Mouse (Mus musculus): ENCODE results near the gene Pbx4.

Pbx4 gene

DNA sequence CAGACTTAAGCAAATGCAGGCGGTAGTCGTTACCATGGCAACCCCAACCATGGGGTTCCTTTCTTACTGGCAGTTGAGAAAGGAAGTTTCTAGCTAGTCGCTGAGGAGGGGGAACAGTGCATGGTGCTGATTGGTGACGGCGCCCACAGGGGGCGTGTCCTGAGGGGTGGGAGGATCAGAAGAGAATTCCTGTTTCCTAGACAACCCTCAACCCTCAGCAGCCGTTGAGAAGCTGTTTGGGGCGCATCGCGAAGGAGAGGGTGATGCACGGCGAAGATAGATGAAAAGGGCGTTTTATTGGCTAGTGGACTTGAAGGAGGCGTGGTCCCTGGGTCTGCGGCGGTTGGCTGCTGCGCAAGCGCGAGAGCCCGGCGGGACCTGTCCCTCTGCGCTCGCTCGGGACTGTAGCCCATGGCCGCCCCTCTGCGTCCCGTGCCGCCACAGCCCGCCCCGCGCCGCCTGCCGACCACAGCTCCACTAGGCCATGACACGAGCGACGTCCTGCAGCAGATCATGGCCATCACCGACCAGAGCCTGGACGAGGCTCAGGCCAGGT, at the start of gene Pbx4:
Gene Pbx4, plus strand, starts transcription at position 194 of the 556 bp plus-strand sequence.
- DNase-seq (ENCODE audit: low spot score) = peak; percentile 72

DNA sequence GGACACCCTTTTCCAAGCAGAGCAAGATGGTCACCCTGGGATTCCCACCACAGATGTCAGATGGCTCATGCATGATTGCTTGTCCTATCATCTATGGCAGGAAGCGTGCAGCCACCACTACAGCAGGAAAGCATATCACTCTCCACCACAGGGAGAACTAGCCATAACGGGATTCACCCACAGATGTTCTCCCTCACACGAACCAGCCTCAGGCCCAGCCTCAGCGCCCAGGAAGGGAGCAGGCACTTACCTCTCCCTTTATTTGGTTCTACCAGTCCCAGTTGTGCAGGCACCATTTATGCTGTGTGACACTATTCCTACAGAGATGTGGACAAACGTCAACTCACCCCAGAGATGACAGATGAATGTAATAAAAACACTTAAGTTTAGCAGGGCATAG, 43.2 kb upstream of the Pbx4 start:
- no peak for DNase-seq (ENCODE audit: low spot score)

DNA sequence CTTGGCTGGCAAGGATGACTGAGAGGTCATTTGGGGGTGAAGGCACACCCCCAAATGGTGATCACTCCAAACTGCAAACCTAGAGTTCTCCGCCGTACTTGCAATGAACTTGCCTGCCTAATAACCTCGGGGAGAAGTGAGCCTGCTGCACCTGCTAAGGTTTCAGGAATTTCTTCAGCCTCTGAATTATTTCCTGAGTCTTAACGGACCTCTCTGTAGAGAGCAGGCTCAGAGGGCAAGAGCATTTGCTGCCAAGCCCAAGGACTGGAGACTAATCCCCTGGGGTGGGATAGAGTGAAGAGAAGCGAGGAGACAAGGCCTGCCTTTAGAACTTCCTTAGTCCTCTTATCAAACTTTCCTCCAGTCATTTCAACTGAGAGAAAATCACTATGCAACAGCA, 42.6 kb upstream of the Pbx4 start:
- DNase-seq (ENCODE audit: low spot score) = no peak

DNA sequence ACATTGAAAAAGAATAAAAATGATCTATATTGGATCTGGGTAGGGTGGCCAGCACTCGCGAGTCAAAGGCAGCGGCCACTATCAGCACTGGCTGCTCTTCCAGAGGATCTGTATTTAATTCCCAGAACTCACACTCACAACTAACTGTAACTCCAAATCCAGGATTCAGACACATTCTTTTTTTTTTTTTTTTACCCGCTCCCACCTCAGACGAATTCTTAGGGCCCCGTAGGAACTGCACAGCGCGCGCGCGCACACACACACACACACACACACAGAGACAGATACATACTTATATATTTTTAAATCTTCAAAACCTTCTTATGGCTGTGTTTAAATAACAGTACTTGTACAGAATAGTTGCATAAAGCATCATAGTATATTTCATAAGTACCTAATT, 41.9 kb upstream of the Pbx4 start:
- DNase-seq (ENCODE audit: low spot score) = no peak

DNA sequence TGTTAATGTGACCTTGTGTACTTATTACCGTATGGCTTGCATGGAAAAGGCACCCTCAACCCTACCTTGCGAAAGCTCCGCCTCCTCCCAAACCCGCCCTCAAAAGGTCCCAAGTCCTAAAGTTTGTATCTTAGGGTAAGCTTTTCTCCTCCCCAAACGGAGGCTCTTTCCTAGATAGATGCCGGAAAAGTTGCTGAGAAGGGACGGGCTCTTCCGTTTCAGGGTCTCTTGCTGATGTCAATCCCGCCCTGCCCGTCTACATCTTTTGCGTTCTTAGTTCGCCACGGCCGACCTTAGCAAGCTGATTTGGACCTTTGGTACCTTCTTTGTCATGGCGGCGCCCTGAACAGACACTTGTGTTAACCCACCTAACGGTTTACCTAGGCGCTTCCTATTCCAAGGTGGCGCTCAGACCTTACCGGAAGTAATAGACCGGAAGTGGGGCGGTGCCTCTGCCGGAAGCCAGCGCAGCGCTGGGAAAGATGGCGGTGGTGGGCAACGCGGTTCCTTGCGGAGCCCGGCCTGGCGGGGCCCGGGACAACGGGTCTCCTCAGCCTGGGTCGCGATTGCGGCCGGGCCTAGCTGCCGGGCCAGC, 41.4 kb upstream of the Pbx4 start, which contains the start of the genes Atp13a1 and Zfp866:
Gene Atp13a1, plus strand, starts transcription at position 391 of the 595 bp plus-strand sequence.
Gene Zfp866, minus strand, starts transcription at position 406 of the 595 bp plus-strand sequence.
- peak; percentile 89 for DNase-seq (ENCODE audit: low spot score)

DNA sequence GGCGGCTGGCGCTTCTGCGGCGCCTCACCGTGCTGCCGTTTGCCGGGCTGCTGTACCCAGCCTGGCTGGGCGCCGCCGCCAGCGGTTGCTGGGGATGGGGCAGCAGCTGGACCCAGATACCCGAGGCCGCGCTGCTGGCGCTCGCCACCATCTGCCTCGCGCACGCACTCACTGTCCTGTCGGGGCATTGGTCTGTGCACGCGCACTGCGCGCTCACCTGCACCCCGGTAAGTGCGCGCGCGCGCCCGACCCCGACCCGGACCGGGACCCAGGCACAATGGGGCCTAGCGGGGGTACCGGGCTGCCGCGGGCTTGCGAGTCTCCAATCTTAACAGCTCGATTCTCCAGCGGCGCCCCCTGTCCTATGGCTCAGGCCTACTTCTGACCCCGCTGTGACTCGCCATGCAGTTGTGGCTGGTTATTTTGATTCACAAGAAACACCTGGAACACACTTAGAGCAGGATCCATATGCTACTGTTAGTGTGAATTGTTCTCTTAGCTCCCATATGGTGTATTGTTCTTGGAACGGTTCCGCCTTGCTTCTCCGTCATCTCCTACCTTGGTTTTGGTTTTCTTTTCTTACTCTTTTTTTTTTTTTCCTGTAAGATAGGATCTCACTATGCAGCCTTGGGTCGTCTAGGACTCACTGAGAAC, 40.7 kb upstream of the Pbx4 start:
- DNase-seq (ENCODE audit: low spot score) = peak; percentile 37

DNA sequence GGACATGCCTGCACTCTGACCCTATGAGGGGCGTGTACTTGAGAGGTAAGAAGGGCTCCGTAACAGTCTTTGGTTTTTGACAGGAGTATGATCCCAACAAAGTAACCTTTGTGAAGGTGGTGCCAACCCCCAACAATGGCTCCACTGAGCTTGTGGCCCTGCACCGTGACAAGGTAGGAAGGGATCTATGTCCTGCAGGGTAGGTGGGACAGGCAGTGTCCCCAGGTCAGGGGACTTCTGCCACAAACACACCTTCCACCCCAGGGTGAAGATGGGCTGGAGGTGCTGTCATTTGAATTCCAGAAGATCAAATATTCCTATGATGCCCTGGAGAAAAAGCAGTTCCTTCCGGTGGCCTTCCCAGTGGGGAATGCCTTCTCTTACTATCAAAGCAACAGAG, 38.6 kb upstream of the Pbx4 start:
- DNase-seq (ENCODE audit: low spot score) = no peak

DNA sequence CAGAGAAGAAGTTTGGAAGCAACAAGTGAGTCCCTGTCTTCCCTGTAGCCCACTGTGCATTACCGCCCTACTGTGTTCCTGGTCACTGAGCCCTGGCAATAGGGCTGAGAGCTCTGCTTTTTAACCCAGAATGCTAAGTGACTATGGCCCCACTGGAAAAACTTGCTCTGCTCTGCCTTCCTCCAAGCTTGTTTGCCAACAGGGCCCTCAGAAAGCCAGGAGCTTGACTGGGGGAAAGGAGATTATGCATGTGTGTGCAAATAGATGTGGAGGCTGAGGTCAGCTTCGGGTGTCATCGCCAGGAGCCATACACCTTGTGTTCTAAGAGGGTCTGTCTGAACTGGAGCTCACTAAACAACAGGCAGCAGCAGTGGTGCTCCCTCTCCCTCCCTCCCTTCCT, 38.2 kb upstream of the Pbx4 start:
- DNase-seq (ENCODE audit: low spot score) = no peak

DNA sequence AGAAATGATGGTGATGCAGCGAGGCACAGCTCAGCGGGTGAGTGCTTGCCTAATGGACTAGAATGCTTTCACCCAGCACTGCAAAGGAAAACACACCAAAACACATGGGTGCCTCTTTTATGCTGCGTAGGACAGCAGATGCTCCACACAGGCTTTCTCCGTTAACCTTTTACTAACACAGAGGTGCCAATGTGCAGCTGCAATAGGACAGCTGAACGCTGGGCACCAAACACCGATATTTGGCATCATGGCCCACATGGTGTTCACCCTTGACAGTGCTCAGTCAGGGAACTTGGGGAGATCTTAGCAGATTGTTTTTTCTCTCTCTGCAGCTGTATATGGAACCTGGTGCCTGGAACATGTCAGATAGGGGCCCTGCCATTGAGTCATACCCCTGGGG, 37.4 kb upstream of the Pbx4 start:
- DNase-seq (ENCODE audit: low spot score) = no peak

DNA sequence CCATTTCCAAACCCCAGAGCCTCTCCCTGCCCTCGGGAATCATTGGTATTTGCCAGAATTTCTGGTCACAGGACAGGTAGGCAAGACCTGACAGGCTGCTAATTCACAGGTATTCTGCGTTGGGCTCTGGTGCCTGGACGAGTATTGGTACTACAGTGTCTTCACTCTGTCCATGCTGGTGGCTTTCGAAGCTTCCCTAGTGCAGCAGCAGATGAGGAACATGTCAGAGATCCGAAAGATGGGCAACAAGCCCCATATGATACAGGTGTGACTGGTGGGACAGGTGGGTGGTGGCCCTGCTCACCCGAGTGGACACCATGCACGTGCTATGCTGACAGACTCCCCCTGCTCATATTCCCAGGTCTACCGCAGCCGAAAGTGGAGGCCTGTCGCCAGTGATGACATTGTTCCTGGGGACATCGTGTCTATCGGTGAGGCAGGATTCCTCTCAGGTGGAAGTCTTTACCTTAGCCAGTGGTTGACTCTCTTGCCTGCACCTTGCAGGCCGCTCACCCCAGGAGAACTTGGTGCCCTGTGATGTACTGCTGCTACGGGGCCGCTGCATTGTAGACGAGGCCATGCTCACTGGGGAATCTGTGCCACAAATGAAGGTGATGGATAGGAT, 35.5 kb upstream of the Pbx4 start:
- no peak for DNase-seq (ENCODE audit: low spot score)

DNA sequence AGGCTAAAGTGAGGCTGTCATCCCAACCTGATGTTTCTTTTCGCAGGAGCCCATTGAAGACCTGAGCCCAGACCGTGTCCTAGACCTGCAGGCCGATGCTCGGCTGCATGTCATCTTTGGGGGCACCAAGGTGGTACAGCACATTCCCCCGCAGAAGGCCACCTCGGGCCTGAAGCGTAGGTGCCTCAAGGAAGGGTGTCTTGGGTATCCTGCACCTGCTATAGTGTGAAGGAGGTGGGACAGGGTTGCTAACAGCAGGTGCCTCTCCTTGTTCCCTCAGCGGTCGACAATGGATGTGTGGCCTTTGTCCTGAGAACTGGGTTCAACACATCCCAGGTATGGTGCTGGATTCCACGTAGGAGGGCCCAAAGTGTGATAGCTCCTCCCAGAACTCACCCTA, 34.6 kb upstream of the Pbx4 start:
- no peak for DNase-seq (ENCODE audit: low spot score)

DNA sequence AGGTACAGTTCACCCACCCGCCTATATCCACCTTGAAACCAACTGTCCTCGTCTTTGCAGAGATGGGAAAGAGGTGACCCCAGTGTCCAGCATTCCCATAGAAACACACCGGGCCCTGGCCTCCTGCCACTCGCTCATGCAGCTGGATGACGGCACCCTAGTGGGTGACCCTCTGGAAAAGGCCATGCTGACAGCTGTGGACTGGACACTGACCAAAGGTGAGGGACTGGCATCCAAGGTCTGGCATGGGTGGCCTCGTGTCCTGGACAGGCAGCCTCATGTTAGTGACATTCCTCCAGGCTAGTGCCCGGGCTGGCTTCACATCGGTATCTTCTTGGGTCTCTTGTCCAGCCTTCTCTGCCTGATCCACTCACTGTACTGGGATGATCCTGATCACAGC, 33.0 kb upstream of the Pbx4 start:
- no peak for DNase-seq (ENCODE audit: low spot score)

DNA sequence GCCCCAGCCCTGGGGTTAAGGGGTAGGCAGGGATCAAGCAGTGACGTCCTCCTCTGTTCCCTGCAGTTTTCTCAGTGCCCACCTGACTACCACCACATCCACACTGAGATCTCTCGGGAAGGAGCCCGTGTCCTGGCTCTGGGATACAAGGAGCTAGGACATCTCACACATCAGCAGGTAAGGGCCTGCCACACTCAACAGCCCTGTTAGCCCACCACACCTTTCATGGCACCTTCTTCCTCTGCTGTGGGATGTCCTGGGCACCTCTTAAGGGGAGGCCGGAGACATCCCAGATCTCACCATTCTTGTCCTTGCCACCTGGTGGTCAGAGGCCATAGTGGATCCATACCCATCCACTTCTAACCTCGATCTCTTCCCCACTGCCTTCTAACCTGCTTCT, 32.3 kb upstream of the Pbx4 start:
- no peak for DNase-seq (ENCODE audit: low spot score)

DNA sequence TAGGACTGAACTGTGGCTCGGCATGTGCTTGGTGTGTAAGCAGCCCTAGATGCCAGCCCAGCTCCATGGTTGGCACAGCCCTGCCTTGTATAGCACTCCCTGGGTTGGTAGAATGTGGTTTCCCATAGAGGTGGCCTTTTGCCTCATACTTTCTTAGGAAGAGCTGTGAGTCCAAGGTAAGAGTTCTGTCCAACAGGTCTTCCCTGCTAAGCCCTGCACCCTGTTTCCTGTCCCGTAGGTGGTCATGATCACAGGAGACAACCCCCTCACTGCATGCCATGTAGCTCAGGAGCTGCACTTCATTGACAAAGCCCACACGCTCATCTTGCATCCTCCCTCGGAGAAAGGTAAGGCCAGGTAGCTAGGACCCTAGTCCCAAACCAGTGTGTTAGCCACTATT, 30.5 kb upstream of the Pbx4 start:
- DNase-seq (ENCODE audit: low spot score) = no peak

DNA sequence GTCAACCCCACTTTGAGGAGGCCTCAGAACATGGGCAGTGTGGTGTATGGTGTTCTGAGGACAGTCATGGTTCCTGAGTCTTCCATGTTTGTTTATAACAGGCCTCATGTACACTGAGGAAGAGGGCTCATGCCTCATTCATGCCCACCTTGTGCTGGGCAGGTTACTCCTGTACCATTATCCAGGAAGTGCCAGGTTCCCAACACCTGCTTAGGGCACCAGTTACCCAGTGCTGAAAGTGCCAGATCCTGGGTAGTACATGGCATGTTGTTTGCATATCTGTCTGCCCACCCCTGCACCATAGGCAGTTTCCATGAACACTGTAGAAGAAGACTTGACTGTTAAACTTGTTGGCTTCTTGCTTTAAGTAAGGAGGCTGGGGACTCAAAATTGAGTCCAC, 30.1 kb upstream of the Pbx4 start:
- no peak for DNase-seq (ENCODE audit: low spot score)

DNA sequence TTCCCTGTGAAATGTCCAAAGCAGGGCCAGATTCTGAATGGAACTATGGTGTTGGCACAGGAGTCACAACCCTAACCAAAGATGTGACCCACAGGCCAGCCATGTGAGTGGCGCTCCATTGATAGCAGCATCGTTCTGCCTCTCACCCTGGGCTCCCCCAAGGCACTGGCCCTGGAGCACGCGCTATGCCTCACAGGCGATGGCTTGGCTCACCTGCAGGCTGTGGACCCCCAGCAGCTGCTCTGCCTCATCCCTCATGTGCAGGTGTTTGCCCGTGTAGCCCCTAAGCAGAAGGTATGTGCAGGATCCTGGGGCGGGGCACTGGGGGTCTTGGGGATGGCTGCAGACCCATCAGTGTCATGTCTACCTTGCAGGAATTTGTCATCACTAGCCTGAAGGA, 28.9 kb upstream of the Pbx4 start:
- DNase-seq (ENCODE audit: low spot score) = no peak

DNA sequence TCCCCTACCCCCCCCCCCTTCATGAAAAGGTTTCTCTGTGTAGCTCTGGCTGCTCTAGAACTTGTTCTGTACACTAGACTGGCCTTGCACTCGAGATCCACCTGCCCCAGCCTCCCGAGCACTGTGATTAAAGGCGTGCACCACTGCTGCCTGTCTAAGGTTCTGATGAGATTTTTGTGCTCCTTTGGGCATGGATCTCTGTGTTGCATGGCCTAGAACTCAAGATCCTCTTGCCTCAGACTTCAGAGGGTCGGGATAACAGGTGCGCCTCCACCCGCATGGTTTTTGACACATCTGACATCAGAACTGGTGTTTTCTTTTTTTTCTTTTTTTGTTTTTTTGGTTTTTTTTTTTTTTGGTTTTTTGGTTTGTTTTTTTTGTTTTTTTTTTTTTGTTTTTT, 27.8 kb upstream of the Pbx4 start:
- no peak for DNase-seq (ENCODE audit: low spot score)

DNA sequence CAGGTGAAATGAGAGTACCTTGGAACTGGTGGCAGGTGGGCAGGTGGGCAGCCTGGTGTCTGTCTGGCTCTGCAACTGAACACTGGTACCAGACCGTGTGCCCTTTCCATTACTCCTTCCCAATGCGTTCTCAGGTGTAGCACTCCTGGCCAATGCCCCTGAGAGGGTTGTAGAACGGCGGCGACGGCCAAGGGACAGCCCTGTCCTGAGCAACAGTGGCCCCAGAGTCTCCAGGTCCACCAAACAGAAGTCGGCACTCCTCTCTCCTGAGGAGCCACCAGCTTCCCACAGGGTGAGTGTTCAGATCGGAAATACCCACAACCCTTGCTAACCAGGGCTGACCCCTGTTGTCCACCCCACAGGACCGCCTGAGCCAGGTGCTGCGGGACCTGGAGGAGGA, 27.2 kb upstream of the Pbx4 start:
- no peak for DNase-seq (ENCODE audit: low spot score)

DNA sequence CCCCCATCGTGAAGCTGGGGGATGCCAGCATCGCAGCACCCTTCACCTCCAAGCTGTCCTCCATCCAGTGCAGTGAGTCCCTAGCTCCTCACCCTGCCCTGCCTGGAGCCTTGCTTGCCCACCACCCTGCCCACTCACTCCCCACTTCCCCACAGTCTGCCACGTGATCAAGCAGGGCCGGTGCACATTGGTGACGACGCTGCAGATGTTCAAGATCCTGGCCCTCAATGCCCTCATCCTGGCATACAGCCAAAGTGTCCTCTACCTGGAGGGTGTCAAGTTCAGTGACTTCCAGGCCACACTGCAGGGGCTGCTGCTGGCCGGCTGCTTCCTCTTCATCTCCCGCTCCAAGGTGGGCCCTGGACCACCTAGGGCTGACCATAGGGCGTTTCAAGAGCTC, 26.8 kb upstream of the Pbx4 start:
- no peak for DNase-seq (ENCODE audit: low spot score)

DNA sequence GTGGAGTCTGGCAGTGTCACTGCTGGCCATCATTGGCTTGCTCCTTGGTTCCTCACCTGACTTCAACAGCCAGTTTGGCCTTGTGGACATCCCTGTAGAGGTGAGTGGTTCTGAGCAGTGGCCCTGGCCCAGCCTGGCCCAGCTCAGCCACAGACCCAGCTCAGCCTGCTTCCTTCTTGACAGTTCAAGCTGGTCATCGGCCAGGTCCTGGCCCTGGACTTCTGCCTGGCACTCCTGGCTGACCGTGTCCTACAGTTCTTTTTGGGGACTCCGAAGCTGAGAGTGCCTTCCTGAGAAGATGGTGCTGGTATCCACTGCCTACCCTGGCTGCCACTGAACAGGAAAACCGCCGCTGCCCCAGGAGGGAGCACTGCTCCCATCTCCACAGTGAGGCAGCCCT, 25.1 kb upstream of the Pbx4 start:
- DNase-seq (ENCODE audit: low spot score) = no peak

DNA sequence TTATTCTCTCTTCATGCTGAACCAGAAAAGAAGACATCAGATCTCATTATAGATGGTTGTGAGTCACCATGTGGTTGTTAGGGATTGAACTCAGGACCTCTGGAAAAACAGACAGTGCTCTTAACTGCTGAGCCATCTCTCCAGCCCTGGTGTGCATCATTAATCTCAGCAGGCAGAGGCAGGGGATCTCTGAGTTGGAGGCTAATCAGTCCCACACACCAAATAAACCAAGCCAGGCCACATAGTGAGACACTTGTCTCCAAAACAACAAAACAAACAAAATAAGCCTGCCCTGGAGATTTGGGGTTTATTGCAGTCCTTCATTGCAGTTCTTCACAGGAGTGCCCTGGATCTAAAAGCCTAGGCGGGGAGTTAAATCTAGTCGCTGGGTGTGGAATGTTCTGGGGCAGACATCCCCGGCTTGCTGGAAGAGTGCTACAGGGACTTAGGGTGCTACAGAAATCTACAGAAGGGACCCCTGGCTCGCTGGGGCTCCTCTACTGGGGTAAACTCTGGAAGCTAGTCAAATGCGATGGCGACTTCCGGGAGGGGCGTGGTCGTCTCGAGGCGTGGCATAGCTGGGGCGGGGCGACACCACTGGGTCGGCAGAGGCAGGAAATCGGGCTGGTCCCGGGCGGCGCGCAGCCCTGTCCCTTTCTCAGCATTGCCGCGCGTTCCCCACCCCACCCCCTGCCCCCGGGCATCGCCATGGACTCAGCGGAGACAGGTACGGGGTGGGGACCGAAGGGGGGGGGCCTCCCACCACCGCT, 24.0 kb upstream of the Pbx4 start, which contains the start of gene Gmip:
Gene Gmip, plus strand, starts transcription at position 586 of the 770 bp plus-strand sequence.
- DNase-seq (ENCODE audit: low spot score) = peak; percentile 63

DNA sequence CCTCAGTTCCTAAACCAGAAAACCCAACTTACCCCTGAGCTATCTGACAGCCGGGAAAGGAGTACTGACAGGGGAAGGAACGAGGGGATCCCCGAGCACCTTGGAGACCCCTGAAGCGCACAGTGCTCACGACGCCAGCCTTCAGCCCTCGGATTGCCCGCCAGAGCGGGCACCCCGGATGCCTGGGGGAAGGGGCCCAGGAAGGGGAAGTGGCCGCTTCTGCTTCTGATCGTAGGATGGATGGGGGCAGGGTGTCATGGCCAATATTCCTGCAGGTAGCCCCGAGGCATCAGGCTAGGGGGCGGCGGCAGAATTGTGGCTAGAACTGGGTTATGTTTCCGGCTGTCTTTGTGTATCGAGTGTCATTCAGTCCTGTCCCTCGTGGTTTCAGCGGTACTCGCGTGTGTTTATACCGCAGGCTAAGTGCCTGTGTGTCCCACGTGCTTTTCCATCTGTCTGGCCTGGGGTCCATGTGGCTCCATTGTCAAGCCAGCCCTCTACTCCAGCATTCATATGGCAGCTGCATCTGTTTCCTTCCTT, 23.4 kb upstream of the Pbx4 start:
- DNase-seq (ENCODE audit: low spot score) = no peak

Measured in c-Kit-positive CD71-positive TER-119-positive erythroid progenitor cells, embryonic 14.5 days (primary cell).